Mouse (Mus musculus): ENCODE measurements around the gene Nqo2. TPM values are rescaled to one million over a fixed set of nuclear protein-coding genes. Genes with fewer than 3 reads are reported as not detected.

Gene Nqo2
- total and polyA plus RNA-seq, 3 experiments: 4.3 to 11.2 (median 10.7) TPM

DNA sequence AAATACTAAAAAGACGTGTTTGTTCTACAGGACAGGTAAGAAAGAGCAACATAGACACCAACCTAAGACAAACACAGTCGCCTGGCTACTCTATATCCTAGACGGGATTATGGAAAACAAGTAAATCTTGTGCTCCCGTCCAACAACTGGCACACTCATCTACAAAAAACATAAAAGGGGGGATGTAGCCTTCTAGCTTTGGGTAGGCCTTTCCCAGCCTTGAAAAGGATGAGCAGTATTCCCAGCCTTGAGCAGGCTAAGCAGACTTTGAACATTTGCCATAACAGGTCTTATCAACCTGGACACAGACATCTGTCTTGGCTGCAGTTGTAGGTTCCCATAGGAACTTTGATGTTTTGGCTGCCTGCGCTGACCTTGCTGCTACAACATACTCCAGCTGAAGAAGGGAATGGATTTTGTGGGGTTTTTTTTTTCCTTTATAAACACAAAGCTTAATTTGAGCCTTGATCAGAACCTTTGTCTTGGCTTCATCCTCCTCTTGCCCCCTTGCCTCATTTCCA, 23.1 kb upstream of the Nqo2 start:
- H3K27me3 ChIP-seq (replicated peaks): no peaks in the 10 kb centered on the region
- H3K36me3 ChIP-seq (replicated peaks in 1 of 2; ENCODE audit: control insufficient read depth in 1 of 2, insufficient read depth in 1 of 2, low read length in 1 of 2): no peaks in the 10 kb centered on the region
- in situ Hi-C loops (cut with MboI; ENCODE audit: low pct_ligation_motif_present, low pct_unique_long_range_greater_than_20kb, low sequenced_read_pairs): no loop called here
- H3K4me1 ChIP-seq (ENCODE audit: control insufficient read depth in 1 of 2, insufficient read depth in 2 of 2): no peaks in the 10 kb centered on the region
- H3K27ac ChIP-seq (ENCODE audit: insufficient read depth, low read depth): no peak overlapping the region
- H3K4me2 ChIP-seq (ENCODE audit: insufficient read depth, low read depth, poor library complexity, severe bottlenecking): no peak overlapping the region
- no peaks in the 10 kb centered on the region for H3K79me2 ChIP-seq (replicated peaks; ENCODE audit: control insufficient read depth, extremely low read depth, insufficient read depth, poor library complexity, severe bottlenecking)
- H3K4me3 ChIP-seq (replicated peaks in 1 of 3; ENCODE audit: low read depth in 2 of 3, low read length in 2 of 3, poor library complexity in 1 of 3): no peak overlapping the region
- dilution Hi-C loops (cut with MboI; ENCODE audit: extremely low pct_ligation_motif_present, extremely low pct_unique_long_range_greater_than_20kb, low sequenced_read_pairs): no loop called here
- H3K9ac ChIP-seq (ENCODE audit: insufficient read depth, low read depth): no peak overlapping the region
- no peak for DNase-seq (ENCODE audit: extremely low read depth)
- TF ChIP-seq SMC3 (IDR thresholded peaks at IDR 0.05; ENCODE audit: low read depth, low read length) (no peak), USF2 (conservative IDR thresholded peaks at IDR 0.05; ENCODE audit: low read depth, low read length) (no peak), TCF12 (IDR thresholded peaks at IDR 0.05; ENCODE audit: low read depth, low read length) (no peak), HCFC1 (IDR thresholded peaks at IDR 0.05; ENCODE audit: low read depth, low read length) (no peak), ZC3H11A (IDR thresholded peaks at IDR 0.05; ENCODE audit: low read depth, low read length) (no peak), GABPA (IDR thresholded peaks at IDR 0.05; ENCODE audit: insufficient replicate concordance, low read depth, low read length) (no peak), USF1 (IDR thresholded peaks at IDR 0.05; ENCODE audit: low read depth, low read length) (no peak), ETS1 (conservative IDR thresholded peaks at IDR 0.05; ENCODE audit: low read depth, low read length) (no peak), ZKSCAN1 (IDR thresholded peaks at IDR 0.05; ENCODE audit: borderline replicate concordance, low read depth, low read length) (no peak), MAZ (IDR thresholded peaks at IDR 0.05; ENCODE audit: low read depth, low read length) (no peak)
- H3K9me3 ChIP-seq (replicated peaks; ENCODE audit: low read length): no peaks in the 10 kb centered on the region

DNA sequence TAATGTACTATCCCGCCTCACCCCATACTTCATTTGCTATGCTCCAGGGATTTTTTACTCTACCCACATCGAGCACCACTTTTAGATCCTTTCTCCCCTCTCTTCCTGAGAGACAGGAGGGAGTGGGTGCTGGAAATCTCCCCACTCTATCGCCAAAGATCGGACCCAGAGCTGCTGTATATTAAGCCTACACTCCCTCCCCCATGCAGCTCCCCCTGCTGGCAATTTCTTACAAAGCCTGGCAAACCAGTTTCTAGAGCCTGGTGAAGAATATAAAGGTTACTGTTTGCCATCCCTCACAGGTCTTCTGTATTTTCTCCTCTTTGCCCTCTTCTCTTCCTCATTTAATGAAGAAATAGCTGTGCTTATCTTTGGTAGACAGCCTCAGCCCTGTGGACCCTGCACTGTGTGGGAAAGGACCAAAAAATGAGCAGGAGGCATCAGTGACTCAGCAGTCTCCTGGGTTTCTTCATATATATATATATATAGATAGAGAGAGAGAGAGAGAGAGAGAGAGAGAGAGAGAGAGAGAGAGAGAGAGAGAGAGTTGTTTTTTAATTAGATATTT, 22.2 kb upstream of the Nqo2 start:
- no peak overlapping the region for H3K27ac ChIP-seq (ENCODE audit: insufficient read depth, low read depth)
- H3K4me1 ChIP-seq (ENCODE audit: control insufficient read depth in 1 of 2, insufficient read depth in 2 of 2): no peaks in the 10 kb centered on the region
- no peaks in the 10 kb centered on the region for H3K27me3 ChIP-seq (replicated peaks)
- in situ Hi-C loops (cut with MboI; ENCODE audit: low pct_ligation_motif_present, low pct_unique_long_range_greater_than_20kb, low sequenced_read_pairs) (no loop called here), dilution Hi-C loops (cut with MboI; ENCODE audit: extremely low pct_ligation_motif_present, extremely low pct_unique_long_range_greater_than_20kb, low sequenced_read_pairs) (no loop called here)
- no peak for TF ChIP-seq RCOR1 (conservative IDR thresholded peaks at IDR 0.05; ENCODE audit: low read depth, low read length)
- TF ChIP-seq JUND (conservative IDR thresholded peaks at IDR 0.05; ENCODE audit: low read depth, low read length): no peak
- TF ChIP-seq TCF12 (IDR thresholded peaks at IDR 0.05; ENCODE audit: low read depth, low read length): no peak
- TF ChIP-seq MAZ (IDR thresholded peaks at IDR 0.05; ENCODE audit: low read depth, low read length): no peak
- no peak for TF ChIP-seq MYC (IDR thresholded peaks at IDR 0.05; ENCODE audit: low read depth, low read length)
- TF ChIP-seq MAFK (IDR thresholded peaks at IDR 0.05; ENCODE audit: insufficient replicate concordance, low read length): no peak
- TF ChIP-seq SMC3 (IDR thresholded peaks at IDR 0.05; ENCODE audit: low read depth, low read length): peak; percentile 39
- no peak for TF ChIP-seq SIN3A (IDR thresholded peaks at IDR 0.05; ENCODE audit: low read length)
- TF ChIP-seq CTCF (conservative IDR thresholded peaks at IDR 0.05 in 1 of 2, IDR thresholded peaks at IDR 0.05 in 1 of 2; ENCODE audit: low read depth in 2 of 2, low read length in 2 of 2): peak; percentile 50 to 69
- peak; percentile 6 for TF ChIP-seq RAD21 (IDR thresholded peaks at IDR 0.05; ENCODE audit: low read depth, low read length)
- no peak overlapping the region for H3K4me3 ChIP-seq (replicated peaks in 1 of 3; ENCODE audit: low read depth in 2 of 3, low read length in 2 of 3, poor library complexity in 1 of 3)
- peak; percentile 35 for DNase-seq (ENCODE audit: extremely low read depth)
- H3K9ac ChIP-seq (ENCODE audit: insufficient read depth, low read depth): no peak overlapping the region
- no peaks in the 10 kb centered on the region for H3K79me2 ChIP-seq (replicated peaks; ENCODE audit: control insufficient read depth, extremely low read depth, insufficient read depth, poor library complexity, severe bottlenecking)
- no peaks in the 10 kb centered on the region for H3K9me3 ChIP-seq (replicated peaks; ENCODE audit: low read length)
- no peaks in the 10 kb centered on the region for H3K36me3 ChIP-seq (replicated peaks in 1 of 2; ENCODE audit: control insufficient read depth in 1 of 2, insufficient read depth in 1 of 2, low read length in 1 of 2)
- 0 out of 2 replicates have a peak overlapping the region, but pooled peaks have one; percentile 13 for H3K4me2 ChIP-seq (ENCODE audit: insufficient read depth, low read depth, poor library complexity, severe bottlenecking)
